Mouse (Mus musculus) hindbrain, embryonic 11.5 days (tissue): Measurements from ENCODE around the gene Spire2. TPM values are rescaled to one million over a fixed set of nuclear protein-coding genes. Genes with fewer than 3 reads are reported as not detected.
A peak's percentile ranks its signal among the peaks of the same experiment; 100 is the strongest.

Experiments
- ATAC-seq: fragments of 200-750 bp; cut with Nextera tagmentation; 2 replicates; pipeline ENCODE4 v1.8.0; 2017; ENCODE audit warnings: mild to moderate bottlenecking, moderate TSS enrichment, moderate library complexity; ENCODE audit not compliant: low FRiP score
- DNase-seq: peaks from one replicate; pipeline ENCODE4 v3.0.0-alpha.2; 2015; ENCODE audit warnings: low spot score
- H3K27ac ChIP-seq: fragments of 300-500 bp; sonication (generic); 2 replicates; pipeline ENCODE4 v1.5.1; 2014; ENCODE audit warnings: mild to moderate bottlenecking, low read depth, low read length
- H3K27me3 ChIP-seq: fragments of 300-500 bp; sonication (generic); 2 replicates; pipeline ENCODE4 v1.6.1; 2014; ENCODE audit warnings: mild to moderate bottlenecking, low read length, moderate library complexity, mixed read lengths; ENCODE audit not compliant: control insufficient read depth, insufficient read depth
- H3K36me3 ChIP-seq: fragments of 300-500 bp; sonication (generic); 2 replicates; pipeline ENCODE4 v1.6.1; 2014; ENCODE audit warnings: mild to moderate bottlenecking, low read length, moderate library complexity, mixed read lengths; ENCODE audit not compliant: control insufficient read depth, insufficient read depth
- H3K4me1 ChIP-seq: fragments of 300-500 bp; sonication (generic); replicated peaks from 2 replicates; pipeline ENCODE4 v1.6.1; 2014; ENCODE audit warnings: low read length, mixed read lengths; ENCODE audit not compliant: control insufficient read depth, insufficient read depth
- H3K4me2 ChIP-seq: fragments of 300-500 bp; sonication (generic); replicated peaks from 2 replicates; pipeline ENCODE4 v1.6.1; 2014; ENCODE audit warnings: mild to moderate bottlenecking, low read depth, low read length
- H3K4me3 ChIP-seq: fragments of 300-500 bp; sonication (generic); 2 replicates; pipeline ENCODE4 v1.5.1; 2014; ENCODE audit warnings: low read depth, low read length
- H3K9ac ChIP-seq: fragments of 300-500 bp; sonication (generic); 2 replicates; pipeline ENCODE4 v1.6.1; 2014; ENCODE audit warnings: low read depth, low read length
- H3K9me3 ChIP-seq: fragments of 300-500 bp; sonication (generic); 2 replicates; pipeline ENCODE4 v1.6.1; 2016; ENCODE audit warnings: low read length; ENCODE audit not compliant: control insufficient read depth
- WGBS: fragments of 180-500 bp; shearing (Covaris S2); extraction: QIAGEN DNeasy Blood & Tissue Kit; methylation state at CpG from one replicate; pipeline ENCODE4 v1.1.7; 2014; 5-methylcytosine and 5-hydroxymethylcytosine counted together
- polyA plus RNA-seq: library from polyadenylated mRNA; unstranded; fragments of >200 nt; fragmentation: Nextera tagmentation; extraction: Ambion mirVana; gene quantifications from 2 replicates; pipeline ENCODE4 v1.2.1, GENCODE M21; 2014

Spire2 gene
- polyA plus RNA-seq, 1 experiment from 2014 or later, result 13.1 TPM

DNA sequence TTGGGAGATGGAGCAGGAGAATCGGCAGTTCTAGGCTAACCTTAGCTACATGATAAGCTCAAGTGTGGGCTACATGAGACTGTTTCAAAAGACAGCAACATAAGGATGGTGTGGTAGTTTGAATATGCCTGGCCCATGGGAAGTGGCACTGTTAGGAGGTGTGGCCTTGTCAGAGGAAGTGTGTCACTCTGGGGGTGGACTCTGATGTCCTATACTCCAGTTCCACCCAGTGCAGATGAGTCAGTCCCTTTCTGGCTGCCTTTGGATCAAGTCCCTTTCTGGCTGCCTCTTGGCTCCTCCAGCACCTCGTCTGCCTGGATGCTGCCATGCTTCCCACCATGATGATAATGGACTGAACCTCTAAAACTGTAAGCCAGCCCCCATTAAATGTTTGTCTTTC, 39.7 kb upstream of the Spire2 start:
- Histone ChIP-seq H3K27me3 (no peaks in the 10 kb centered on the region), H3K9ac (no peak overlapping the region), H3K4me2 (no peak overlapping the region), H3K4me3 (no peak overlapping the region), H3K9me3 (no peaks in the 10 kb centered on the region), H3K27ac (no peak overlapping the region), H3K36me3 (0 out of 2 replicates have a peak, but pooled peaks cover 3% of the 10 kb centered on the region), H3K4me1 (no peaks in the 10 kb centered on the region)
- ATAC-seq (no peak), DNase-seq (no peak)
- WGBS, result 88% methylated on average over 2 of the region's 2 CpGs

DNA sequence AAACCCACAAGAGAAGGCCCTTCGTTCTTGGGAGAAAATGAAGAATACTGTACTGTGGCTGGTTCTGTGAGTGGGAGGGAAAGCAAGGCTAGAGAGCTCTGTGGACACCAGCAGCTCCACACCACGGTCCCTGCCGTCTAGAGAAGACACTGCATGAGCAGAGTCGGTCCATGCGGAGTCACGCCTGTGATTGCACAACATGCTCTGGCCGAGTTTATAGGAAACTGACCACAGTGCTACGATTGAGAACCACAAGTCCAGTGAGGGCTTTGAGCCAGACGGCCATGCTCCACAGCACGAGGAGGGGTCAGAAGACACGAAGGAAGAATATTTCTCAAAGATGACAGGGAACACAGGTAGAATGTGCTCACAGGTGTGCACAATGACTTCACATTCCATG, 34.2 kb upstream of the Spire2 start:
- H3K27me3 ChIP-seq, result no peaks in the 10 kb centered on the region
- 0 out of 2 replicates have a peak, but pooled peaks cover 2% of the 10 kb centered on the region for H3K36me3 ChIP-seq
- no peaks in the 10 kb centered on the region for H3K9me3 ChIP-seq
- no peak for DNase-seq
- H3K4me1 ChIP-seq, result no peaks in the 10 kb centered on the region
- H3K27ac ChIP-seq, result no peak overlapping the region
- 93% methylated on average over 11 of the region's 11 CpGs for WGBS
- ATAC-seq, result no peak
- H3K4me3 ChIP-seq, result no peak overlapping the region
- no peak overlapping the region for H3K9ac ChIP-seq
- H3K4me2 ChIP-seq, result no peak overlapping the region

DNA sequence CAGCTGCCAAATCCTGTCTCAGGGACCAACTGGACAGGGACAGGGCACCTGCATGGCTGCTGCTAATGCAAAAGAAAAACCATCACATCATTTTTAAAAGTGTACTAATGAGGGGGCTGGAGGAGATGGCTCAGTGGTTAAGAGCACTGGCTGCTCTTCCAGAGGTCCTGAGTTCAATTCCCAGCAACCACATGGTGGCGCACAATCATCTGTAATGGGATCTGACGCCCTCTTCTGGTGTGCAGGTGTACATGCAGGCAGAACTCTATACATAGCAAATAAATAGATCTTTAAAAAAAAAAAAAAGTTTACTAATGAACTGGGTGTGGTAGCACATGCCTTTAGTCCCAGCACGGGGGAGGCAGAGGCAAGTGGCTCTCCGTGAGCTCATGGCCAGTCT, 23.8 kb upstream of the Spire2 start:
- 76% methylated on average over 4 of the region's 4 CpGs for WGBS
- H3K27ac ChIP-seq, result no peak overlapping the region
- no peak for DNase-seq
- H3K4me1 ChIP-seq, result no peaks in the 10 kb centered on the region
- no peaks in the 10 kb centered on the region for H3K27me3 ChIP-seq
- ATAC-seq, result no peak
- no peak overlapping the region for H3K4me2 ChIP-seq
- no peak overlapping the region for H3K4me3 ChIP-seq
- no peak overlapping the region for H3K9ac ChIP-seq
- no peaks in the 10 kb centered on the region; the same call in 1 of the 2 replicates for H3K36me3 ChIP-seq
- no peaks in the 10 kb centered on the region for H3K9me3 ChIP-seq

DNA sequence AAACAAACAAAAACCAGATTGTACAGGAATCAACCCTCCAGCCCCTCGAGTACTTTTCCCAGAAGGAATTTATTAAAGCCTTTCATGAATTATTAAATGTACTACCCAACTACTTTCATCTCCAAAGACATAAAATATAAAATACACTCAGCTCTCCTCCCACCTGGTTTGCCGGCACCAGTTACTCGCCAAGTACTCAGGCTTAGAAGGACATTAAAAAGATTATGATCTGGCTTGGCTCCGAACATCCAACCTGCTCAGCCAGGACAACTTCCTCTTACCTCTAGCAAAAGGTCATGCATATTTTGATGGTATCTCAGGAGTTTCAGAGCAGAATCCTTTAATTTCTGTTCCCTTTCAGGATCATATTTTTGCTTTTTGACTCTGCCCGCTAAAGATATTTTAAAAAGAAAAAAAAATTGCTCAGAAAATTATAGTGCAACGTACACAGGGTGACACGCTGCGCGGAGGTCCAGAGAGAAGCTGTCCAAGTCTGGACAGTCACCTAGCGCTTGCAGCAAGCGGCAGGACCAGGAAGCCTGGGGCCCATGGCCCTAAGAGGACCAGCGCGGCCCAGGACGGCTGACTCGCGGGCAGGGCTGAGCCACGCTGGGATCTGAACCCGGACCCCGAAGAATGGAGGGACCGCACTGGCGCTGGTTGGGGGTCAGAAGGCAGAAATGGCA, 14.6 kb upstream of the Spire2 start:
- DNase-seq, result no peak
- Histone ChIP-seq H3K9ac (peak overlapping the region; percentile 69), H3K27me3 (no peaks in the 10 kb centered on the region), H3K4me2 (peak overlapping the region; percentile 74), H3K36me3 (no peaks in the 10 kb centered on the region), H3K4me3 (peak overlapping the region; percentile 58), H3K4me1 (no peaks in the 10 kb centered on the region), H3K9me3 (no peaks in the 10 kb centered on the region), H3K27ac (no peak overlapping the region)
- 11% methylated on average over 21 of the region's 21 CpGs for WGBS
- ATAC-seq, result peak; percentile 90

DNA sequence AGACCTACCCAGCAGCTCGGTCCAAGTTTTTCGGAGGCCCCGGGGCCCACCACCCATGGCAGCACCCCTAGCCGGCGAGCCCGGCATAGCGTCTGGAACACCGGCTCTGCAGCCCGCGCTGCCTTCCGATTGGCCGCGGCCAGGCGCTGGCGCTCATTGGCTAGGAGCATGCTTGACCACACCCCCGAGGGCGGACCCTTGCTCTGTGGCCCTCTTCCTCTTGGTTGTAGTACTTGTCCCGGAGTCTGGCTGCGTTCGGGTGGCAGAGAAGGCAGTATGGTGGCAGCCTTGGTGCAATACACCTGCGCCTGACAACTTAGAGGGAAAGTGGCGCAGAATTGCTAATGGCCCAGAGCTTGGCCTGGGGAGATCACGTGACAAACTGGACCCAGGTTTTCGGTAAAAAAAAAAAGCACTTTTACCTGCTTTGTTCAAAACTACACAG, 14.0 kb upstream of the Spire2 start, which contains the start of gene Fanca:
Gene Fanca (minus strand): TSS at position 110 of the 445 bp plus-strand sequence.
- no peak within 1 kb of the TSS for H3K27ac ChIP-seq
- peak within 1 kb of the TSS; percentile 58 for H3K4me3 ChIP-seq
- H3K27me3 ChIP-seq, result no peaks in the 10 kb centered on the region
- WGBS, result 0% methylated on average over 24 of the region's 24 CpGs
- no peaks in the 10 kb centered on the region for H3K9me3 ChIP-seq
- H3K36me3 ChIP-seq, result no peaks in the 10 kb centered on the region
- peak within 1 kb of the TSS; percentile 74 for H3K4me2 ChIP-seq
- no peaks in the 10 kb centered on the region for H3K4me1 ChIP-seq
- peak within 1 kb of the TSS; percentile 69 for H3K9ac ChIP-seq
- ATAC-seq (peak; percentile 98), DNase-seq (peak; percentile 94)

DNA sequence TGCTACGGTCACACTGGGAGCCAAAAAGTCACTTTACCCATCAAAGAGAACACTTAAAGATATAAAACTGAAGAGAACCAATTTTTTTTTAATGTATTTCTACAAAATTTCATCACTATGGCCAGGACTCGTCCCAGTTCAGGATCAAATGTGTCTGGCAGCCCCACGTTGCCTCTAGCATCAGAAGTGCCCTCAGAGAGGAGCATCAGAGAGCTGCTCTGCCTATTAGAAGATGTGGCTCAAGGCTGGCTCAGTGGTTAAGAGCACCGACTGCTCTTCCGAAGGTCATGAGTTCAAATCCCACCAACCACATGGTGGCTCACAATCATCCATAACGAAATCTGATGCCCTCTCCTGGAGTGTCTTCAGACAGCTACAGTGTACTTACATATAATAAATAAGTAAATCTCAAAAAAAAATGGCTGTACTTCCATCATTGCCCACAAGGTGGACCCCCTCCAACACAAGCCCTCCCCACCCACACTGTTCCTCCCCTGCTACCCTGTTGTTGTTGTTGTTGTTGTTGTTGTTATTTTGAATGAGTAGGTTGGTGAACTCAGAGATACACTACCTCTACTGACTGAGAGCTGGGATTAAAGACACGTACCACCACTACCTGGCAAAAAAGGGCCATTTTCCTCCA, 12.9 kb upstream of the Spire2 start:
- Histone ChIP-seq H3K4me2 (no peak overlapping the region), H3K4me3 (no peak overlapping the region)

DNA sequence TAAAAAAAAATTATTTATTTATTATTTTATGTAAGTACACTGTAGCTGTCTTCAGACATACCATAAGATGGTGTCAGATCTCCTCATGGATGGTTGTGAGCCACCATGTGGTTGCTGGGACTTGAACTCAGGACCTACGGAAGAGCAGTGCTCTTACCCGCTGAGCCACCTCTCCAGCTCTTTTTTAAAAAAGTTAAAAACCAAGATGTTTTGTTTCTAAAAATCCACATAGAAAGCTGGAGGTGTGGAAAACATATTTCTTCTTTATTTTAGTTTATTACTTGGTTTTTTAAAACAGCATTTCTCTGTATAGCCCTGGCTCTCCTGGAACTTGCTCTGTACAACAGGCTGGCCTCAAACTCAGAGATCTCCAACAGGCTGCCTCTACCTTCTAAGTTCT, 4.0 kb upstream of the Spire2 start:
- H3K36me3 ChIP-seq, result no peaks in the 10 kb centered on the region
- H3K9me3 ChIP-seq, result no peaks in the 10 kb centered on the region
- no peak overlapping the region for H3K27ac ChIP-seq
- no peak for ATAC-seq
- no peak for DNase-seq
- H3K4me2 ChIP-seq, result no peak overlapping the region
- WGBS, result 97% methylated on average over 2 of the region's 2 CpGs
- H3K9ac ChIP-seq, result no peak overlapping the region
- no peaks in the 10 kb centered on the region for H3K27me3 ChIP-seq
- no peaks in the 10 kb centered on the region for H3K4me1 ChIP-seq
- no peak overlapping the region for H3K4me3 ChIP-seq

More for the DNA sequence above, 12.9 kb upstream of the Spire2 start:
- Histone ChIP-seq H3K27me3 (no peaks in the 10 kb centered on the region), H3K9ac (no peak overlapping the region), H3K9me3 (no peaks in the 10 kb centered on the region), H3K4me1 (no peaks in the 10 kb centered on the region), H3K36me3 (no peaks in the 10 kb centered on the region), H3K27ac (no peak overlapping the region)
- ATAC-seq, result no peak
- DNase-seq, result peak; percentile 74
- WGBS, result 33% methylated on average over 7 of the region's 7 CpGs

DNA sequence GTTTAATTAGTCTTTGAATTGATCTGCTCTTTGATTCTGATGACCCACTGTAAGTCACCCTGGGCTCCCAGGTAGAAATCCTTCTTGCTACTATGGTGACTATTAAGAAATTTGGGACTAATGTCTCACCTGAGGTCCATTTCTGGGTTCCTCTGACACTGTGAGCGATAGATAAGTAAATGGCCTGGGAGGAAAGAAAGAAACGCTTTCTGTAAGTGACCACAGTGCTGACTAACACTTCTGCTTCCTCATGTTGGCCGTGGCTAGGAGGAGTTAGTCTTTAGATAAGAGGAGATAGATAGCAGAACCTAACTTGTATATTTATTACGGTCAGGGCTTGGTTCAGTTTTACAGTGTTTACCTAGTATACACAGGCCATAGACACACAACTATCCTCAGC, 3.2 kb upstream of the Spire2 start:
- ATAC-seq, result no peak
- DNase-seq, result no peak
- WGBS, result 86% methylated on average over 4 of the region's 4 CpGs
- Histone ChIP-seq H3K36me3 (no peaks in the 10 kb centered on the region), H3K27me3 (no peaks in the 10 kb centered on the region), H3K4me3 (no peak overlapping the region), H3K4me2 (no peak overlapping the region), H3K9me3 (no peaks in the 10 kb centered on the region), H3K9ac (no peak overlapping the region), H3K27ac (no peak overlapping the region), H3K4me1 (0 out of 2 replicates have a peak, but pooled peaks cover 3% of the 10 kb centered on the region)

DNA sequence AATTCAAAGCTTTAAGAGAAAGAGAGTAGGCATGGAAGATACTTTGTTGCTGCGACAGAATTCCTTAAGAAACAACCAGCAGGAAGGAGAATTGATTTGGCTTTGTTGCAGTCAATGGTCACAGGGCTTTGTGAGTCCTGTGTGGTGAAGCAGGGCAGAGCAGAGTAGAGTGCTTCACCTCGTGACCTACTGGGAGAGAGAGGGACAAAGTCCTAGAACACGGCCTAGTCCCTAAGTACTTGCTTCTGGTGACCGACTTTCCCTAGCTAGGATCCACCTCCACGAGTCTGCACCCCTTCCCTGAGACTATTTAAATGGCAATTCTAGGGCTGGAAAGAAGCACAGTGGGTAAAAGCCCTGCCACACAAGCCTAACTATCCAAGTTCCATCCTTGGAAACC, 2.6 kb upstream of the Spire2 start:
- 63% methylated on average over 5 of the region's 5 CpGs for WGBS

More for the DNA sequence above, 2.6 kb upstream of the Spire2 start:
- Histone ChIP-seq H3K36me3 (no peaks in the 10 kb centered on the region), H3K4me1 (0 out of 2 replicates have a peak, but pooled peaks cover 3% of the 10 kb centered on the region), H3K4me2 (no peak overlapping the region), H3K9me3 (no peaks in the 10 kb centered on the region), H3K27me3 (no peaks in the 10 kb centered on the region), H3K27ac (no peak overlapping the region), H3K4me3 (no peak overlapping the region), H3K9ac (no peak overlapping the region)
- ATAC-seq (no peak), DNase-seq (no peak)
